Mouse (Mus musculus) testis, postnatal 14 days (tissue): ENCODE results near the gene Porcn.

ENCODE experiments used
- DNase-seq: peaks from one replicate; pipeline ENCODE4 v3.0.0; 2021; ENCODE audit warnings: low spot score

The Porcn gene

GRCm38 (mm10) chrX:8206015-8206693, at the start of gene Porcn:
Gene Porcn (minus strand): TSS chrX:8206525.
- DNase-seq, result peak; percentile 77

DNA sequence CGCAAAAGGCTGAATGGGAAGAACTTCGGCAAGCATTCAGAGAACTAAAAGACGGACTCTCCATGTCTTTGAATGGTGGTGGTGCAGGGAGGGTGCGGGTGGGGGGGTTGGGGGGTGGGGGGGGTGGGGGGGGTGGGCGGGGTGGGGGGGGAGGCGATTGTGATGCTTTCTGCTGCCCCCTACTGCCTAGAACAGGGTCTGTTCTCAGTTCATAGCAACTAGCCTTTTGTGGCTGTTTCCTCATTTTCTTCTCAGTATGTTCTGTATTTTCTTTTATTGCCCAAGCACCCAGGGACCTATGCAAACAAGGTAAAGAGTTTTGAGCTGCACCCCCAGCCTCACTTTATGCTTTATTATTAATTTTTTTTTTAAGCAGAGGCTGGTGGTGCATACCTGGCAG, 49.5 kb upstream of the Porcn start:
- DNase-seq, result no peak

GRCm38 (mm10) chrX:8253711-8254110, 47.4 kb upstream of the Porcn start:
- DNase-seq, result no peak

GRCm38 (mm10) chrX:8252334-8253285, 46.3 kb upstream of the Porcn start, which contains the start of gene Ftsj1:
Gene Ftsj1 (minus strand): TSS chrX:8252406.
- peak; percentile 83 for DNase-seq

DNA sequence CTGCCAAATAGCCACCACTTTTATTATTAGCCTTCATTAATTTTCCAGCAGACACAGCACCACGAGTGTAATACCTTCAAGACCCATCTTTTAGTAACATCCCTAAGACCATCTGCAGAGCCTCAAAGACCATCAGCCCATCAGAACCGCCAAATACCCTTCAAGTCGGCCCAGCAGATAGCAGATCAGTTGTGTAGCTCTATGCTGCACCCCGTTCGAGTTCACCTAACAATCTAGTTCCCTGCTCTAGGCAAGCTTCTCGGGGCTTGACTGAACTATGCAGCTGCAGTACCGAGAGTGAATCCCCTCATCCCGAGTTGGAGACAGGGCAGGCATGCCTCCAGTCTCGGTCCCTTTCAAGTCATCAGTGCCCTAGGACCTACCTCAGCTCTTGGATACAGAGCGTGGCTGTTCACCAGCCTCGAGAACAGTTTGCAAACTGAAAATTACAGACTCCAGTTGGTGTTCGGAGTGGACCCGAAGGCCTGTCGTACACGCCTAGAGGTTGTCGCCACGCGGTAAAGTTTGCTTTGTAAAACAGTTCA, 45.5 kb upstream of the Porcn start:
- no peak for DNase-seq

DNA sequence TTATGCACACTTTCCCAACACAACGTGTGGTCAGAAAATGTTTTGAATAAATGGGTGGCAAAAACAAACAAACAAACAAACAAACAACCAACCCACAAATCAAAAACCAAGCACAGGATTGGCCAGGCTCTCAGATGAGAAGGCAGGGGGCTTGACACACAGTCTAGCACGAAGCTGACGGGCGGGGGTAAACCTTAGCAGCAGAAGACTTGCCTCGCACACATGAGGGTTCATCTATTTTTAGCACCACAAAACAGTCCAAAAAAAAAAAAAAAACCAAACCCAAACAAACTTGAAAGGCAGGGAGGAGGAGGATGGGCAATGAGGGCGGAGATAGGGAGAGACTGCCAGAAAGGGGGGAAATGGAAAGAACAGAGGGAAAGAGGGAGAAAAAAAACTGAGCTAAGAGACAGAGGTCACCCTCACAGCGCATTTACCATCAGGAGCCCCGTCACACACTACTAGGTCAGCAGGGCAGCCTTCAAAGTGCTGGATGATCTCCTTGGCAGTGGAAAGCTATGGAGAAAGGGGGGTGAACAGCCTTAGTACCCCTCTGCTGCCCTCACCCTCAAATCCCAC, 42.3 kb upstream of the Porcn start:
- DNase-seq, result no peak

DNA sequence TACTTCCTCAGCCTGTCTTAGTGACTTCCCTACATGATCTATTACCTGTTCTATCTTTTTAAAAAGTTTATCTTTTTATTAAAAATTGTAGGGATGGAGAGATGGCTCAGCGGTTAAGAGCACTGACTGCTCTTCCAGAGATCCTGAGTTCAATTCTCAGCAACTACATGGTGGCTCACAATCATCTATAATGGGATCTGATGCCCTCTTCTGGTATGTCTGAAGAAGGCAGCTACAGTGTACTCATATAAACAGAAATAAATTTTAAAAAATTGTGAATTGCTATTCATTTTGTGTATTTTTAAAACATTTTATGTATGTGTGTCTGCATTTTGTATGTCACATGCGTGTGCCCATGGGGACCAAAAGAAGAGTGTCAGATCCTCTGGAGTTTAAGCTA, 41.4 kb upstream of the Porcn start:
- DNase-seq, result no peak

- no peak for DNase-seq
These were observed 32.6 kb upstream of the Porcn start for GRCm38 (mm10) chrX:8238804-8239395.

DNA sequence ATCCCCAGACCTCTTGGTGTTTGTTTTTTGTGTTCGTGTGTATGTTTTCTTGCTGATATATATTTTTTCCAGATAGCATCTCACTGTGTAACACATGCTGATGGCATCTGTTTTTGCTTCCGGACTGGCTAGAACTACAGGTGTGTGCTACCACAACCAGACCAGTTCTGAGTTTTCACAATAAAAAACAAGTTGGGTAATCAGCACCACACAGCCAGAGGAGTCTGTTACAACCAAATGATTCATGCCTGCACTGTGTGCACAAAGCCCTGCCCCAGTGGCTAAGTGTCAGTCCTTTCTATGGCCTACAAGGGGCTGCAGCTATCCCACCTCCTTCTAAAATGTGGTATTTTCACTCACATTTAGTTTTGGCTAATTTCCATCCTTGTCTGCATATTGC, 30.4 kb upstream of the Porcn start:
- no peak for DNase-seq

GRCm38 (mm10) chrX:8233602-8234001, 27.3 kb upstream of the Porcn start:
- no peak for DNase-seq

GRCm38 (mm10) chrX:8230272-8230671, 23.9 kb upstream of the Porcn start:
- DNase-seq, result no peak

GRCm38 (mm10) chrX:8223473-8223872, 17.1 kb upstream of the Porcn start:
- DNase-seq, result no peak

- no peak for DNase-seq
These were observed 16.5 kb upstream of the Porcn start for GRCm38 (mm10) chrX:8222678-8223421.

DNA sequence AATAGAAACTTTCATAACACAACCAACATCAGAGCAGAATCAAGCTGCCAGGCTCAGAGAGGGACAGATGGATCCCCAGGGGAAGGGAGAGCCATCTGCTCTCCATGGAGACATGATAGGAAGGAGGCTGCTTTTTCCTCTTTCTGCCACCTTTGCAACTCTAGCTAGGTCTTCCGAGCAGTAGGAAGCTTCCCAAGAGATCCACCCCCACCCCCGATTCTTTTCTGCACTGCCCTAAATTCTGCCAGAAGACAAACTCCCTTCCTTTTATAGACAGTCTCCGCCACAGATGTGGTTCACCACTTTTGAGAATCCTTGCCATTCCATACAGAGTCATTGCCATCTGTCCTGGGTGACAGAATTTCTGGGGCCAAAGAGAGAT, 16.0 kb upstream of the Porcn start:
- DNase-seq, result no peak

GRCm38 (mm10) chrX:8219651-8220050, 13.3 kb upstream of the Porcn start:
- DNase-seq, result peak; percentile 25

GRCm38 (mm10) chrX:8218114-8218513, 11.8 kb upstream of the Porcn start:
- no peak for DNase-seq

GRCm38 (mm10) chrX:8217383-8217782, 11.1 kb upstream of the Porcn start:
- DNase-seq, result peak; percentile 26

DNA sequence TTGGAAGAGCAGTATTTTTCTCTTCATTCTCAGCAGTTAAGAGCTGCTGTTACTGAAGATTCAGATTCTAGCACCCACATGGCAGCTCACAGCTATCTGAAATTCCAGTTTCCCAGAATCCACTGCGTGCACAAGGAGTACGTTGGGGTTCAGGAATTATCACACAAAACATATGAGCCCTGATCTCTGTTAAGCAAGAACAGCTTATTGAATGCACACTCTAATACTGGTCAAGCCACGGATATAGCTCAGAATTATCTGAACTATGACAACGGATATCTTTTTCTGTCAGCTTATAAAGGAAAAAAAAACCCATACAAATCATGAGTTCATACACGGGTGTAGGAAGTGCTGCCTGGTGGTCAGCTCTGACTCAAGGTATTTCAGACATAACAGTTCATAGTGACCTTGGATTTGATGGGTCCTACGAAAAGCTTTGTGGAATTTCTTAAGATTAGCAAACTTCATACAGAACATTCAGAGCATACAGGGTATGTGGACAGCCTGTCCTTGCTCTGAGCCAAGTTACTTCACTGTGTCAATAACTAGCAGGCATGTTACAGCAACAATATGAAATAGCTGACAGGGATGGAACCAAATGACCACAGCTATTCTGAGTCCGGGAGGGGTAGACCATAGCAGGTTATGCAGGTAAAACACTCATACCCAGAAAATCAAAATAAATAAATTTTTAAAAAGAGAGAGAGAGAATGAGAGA, 5.3 kb upstream of the Porcn start:
- no peak for DNase-seq

GRCm38 (mm10) chrX:8209720-8210119, 3.4 kb upstream of the Porcn start:
- DNase-seq, result no peak

GRCm38 (mm10) chrX:8207224-8207623, 899 bp upstream of the Porcn start:
- DNase-seq, result no peak

GRCm38 (mm10) chrX:8206694-8207197, 421 bp upstream of the Porcn start:
- no peak for DNase-seq
